Mouse (Mus musculus): ENCODE measurements around the gene Zfp367.

DNA sequence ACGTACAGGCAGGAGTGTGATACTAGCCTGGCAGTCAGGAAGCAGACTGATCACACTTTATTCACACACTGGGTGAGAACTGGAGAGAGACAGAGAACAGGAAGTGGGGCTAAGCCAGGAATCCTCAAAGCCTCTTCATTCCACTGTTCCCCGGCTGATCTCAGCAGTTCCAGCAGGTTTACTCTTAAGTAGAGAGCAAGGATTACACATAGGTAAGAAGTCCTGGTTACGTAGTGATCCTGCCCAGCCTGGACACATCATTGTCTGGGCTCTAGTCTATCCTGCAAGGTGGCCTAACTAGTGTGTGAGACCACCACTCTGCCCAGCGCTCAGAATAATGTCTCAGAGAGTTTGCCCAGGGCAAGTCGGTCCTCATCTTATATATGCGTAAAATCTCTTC is 60.2 kb downstream of the Zfp367 start:
- TF ChIP-seq CTCF (IDR thresholded peaks at IDR 0.05) = no peak
- TF ChIP-seq EP300 (IDR thresholded peaks at IDR 0.05) = no peak
